ENCODE assay signal across 19 mouse cellular contexts in genomic region chr3:53992993-53993392, GRCm38 (mm10).
A peak's percentile ranks its signal among the peaks of the same experiment; 100 is the strongest.
DNase-seq lines count a peak whose midpoint lies in the region; ATAC-seq and TF ChIP-seq lines count a peak whose summit lies in the region.
"Had no signal": no experiment of that assay in that cellular context is flagged by ENCODE, and none has a peak within 500 bp of the region (broad histone marks: within the 10 kb centered on the region; RNA-seq: fewer than 3 reads in every experiment).

No protein-coding gene starts in this region.

- in situ Hi-C loops in Patski (cut with MboI; ENCODE audit: low pct_unique_long_range_greater_than_20kb) = no loop called here

- intact Hi-C loops in heart, postnatal 25 days (cut with DNase I) = no loop called here

- no peaks in the 10 kb centered on the region for H3K27me3 ChIP-seq in kidney, postnatal 0 days (ENCODE audit: insufficient read depth, low read length)
- H3K27me3 ChIP-seq in spleen, adult 2 months (ENCODE audit: control insufficient read depth, insufficient read depth, low read length) = no peaks in the 10 kb centered on the region
- peaks cover 67% of the 10 kb centered on the region for H3K27me3 ChIP-seq in Patski
- no peaks in the 10 kb centered on the region for H3K27me3 ChIP-seq in midbrain, embryonic 16.5 days (ENCODE audit: control insufficient read depth, insufficient read depth, low read depth, low read length)
- H3K27me3 ChIP-seq: forebrain, embryonic 15.5 days; heart, embryonic 12.5 days; hindbrain, embryonic 15.5 days had no signal

- no peaks in the 10 kb centered on the region for H3K9me3 ChIP-seq in kidney, postnatal 0 days (replicated peaks; ENCODE audit: low read length)
- no peaks in the 10 kb centered on the region for H3K9me3 ChIP-seq in midbrain, embryonic 16.5 days (replicated peaks; ENCODE audit: control insufficient read depth, low read length, poor library complexity, severe bottlenecking)
- H3K9me3 ChIP-seq: embryonic facial prominence, embryonic 10.5 days; forebrain, embryonic 15.5 days; heart, embryonic 12.5 days; hindbrain, embryonic 15.5 days had no signal

- 76% methylated on average over 4 of the region's 4 CpGs for WGBS in kidney, postnatal 0 days
- 82% methylated on average over 4 of the region's 4 CpGs for WGBS in spleen, adult 2 months
- WGBS in midbrain, embryonic 16.5 days = 79% methylated on average over 4 of the region's 4 CpGs

- peak; percentile 28; the same call in 1 of the 2 replicates for TF ChIP-seq CTCF in kidney, postnatal 0 days (IDR thresholded peaks at IDR 0.05; ENCODE audit: low read depth)
- peak; percentile 9; the same call in 1 of the 2 replicates for TF ChIP-seq CTCF in spleen, adult 2 months (IDR thresholded peaks at IDR 0.05; ENCODE audit: extremely low read depth, insufficient read depth, insufficient read length, insufficient replicate concordance)
- peak; percentile 11 for TF ChIP-seq CTCF in Patski (IDR thresholded peaks at IDR 0.05)

- H3K27ac ChIP-seq in kidney, postnatal 0 days = no peak overlapping the region
- H3K27ac ChIP-seq in spleen, adult 2 months (ENCODE audit: insufficient read depth, low read length) = no peak overlapping the region
- H3K27ac ChIP-seq in midbrain, embryonic 16.5 days (ENCODE audit: low read length) = no peak overlapping the region
- H3K27ac ChIP-seq: embryonic facial prominence, embryonic 10.5 days; forebrain, embryonic 15.5 days; hindbrain, embryonic 15.5 days had no signal

- CTCF ChIA-PET in Patski (lab: Charles Lee) = no interaction called here

- no peak for DNase-seq in kidney, postnatal 0 days (ENCODE audit: low spot score)
- no peak for DNase-seq in kidney, postnatal 25 days
- DNase-seq in spleen, adult 2 months (ENCODE audit: low read depth in 1 of 2, low spot score in 2 of 2) = no peak
- DNase-seq in spleen, postnatal 14 days (ENCODE audit: low spot score in 2 of 2) = no peak
- DNase-seq in Patski (ENCODE audit: low read depth, low spot score) = no peak
- no peak for DNase-seq in heart, postnatal 25 days (ENCODE audit: low spot score)
- DNase-seq: adrenal gland, postnatal 14 days; cerebellum, adult 2 months; cerebellum, postnatal 10 days; gastrocnemius, postnatal 25 days; heart, postnatal 36 days had no signal

- no peaks in the 10 kb centered on the region for H3K36me3 ChIP-seq in kidney, postnatal 0 days (ENCODE audit: insufficient read depth, low read length)
- no peaks in the 10 kb centered on the region for H3K36me3 ChIP-seq in spleen, adult 2 months (ENCODE audit: control insufficient read depth, insufficient read depth, low read length)
- no peaks in the 10 kb centered on the region for H3K36me3 ChIP-seq in midbrain, embryonic 16.5 days (ENCODE audit: control insufficient read depth, insufficient read depth, low read length)
- H3K36me3 ChIP-seq: embryonic facial prominence, embryonic 10.5 days; forebrain, embryonic 15.5 days; heart, embryonic 12.5 days; hindbrain, embryonic 15.5 days had no signal

- no peak for TF ChIP-seq POLR2A in spleen, adult 2 months (IDR thresholded peaks at IDR 0.05; ENCODE audit: low read depth, low read length)

- POLR2A ChIA-PET in Patski (lab: Charles Lee) = no interaction called here

- ATAC-seq in kidney, postnatal 0 days (replicated peaks; ENCODE audit: low FRiP score, low read depth) = no peak
- no peak for ATAC-seq in Patski
- 0 out of 2 replicates have a peak, but pooled peaks have one; percentile 39 for ATAC-seq in neutrophil, adult 5-6 weeks (ENCODE audit: extremely low read depth, insufficient number of reproducible peaks, low FRiP score, poor library complexity, severe bottlenecking)
- no peak for ATAC-seq in midbrain, embryonic 16.5 days
- ATAC-seq: activated CD4-positive, CD25-positive, alpha-beta regulatory T cell, adult 4 months; CD4-positive, CD25-positive, alpha-beta regulatory T cell, adult 4 months; forebrain, embryonic 15.5 days had no signal

- no peak overlapping the region for H3K9ac ChIP-seq in kidney, postnatal 0 days (ENCODE audit: low read depth, low read length)
- H3K9ac ChIP-seq in midbrain, embryonic 16.5 days (ENCODE audit: low read depth, low read length) = no peak overlapping the region
- H3K9ac ChIP-seq: forebrain, embryonic 15.5 days; heart, embryonic 12.5 days; hindbrain, embryonic 15.5 days had no signal

- H3K4me3 ChIP-seq in kidney, postnatal 0 days (replicated peaks; ENCODE audit: low read depth, low read length) = no peak overlapping the region
- no peak overlapping the region for H3K4me3 ChIP-seq in spleen, adult 2 months (ENCODE audit: extremely low read depth, insufficient read depth, insufficient read length)
- no peak overlapping the region for H3K4me3 ChIP-seq in midbrain, embryonic 16.5 days (ENCODE audit: low read depth, low read length)
- H3K4me3 ChIP-seq: embryonic facial prominence, embryonic 10.5 days; forebrain, embryonic 15.5 days; heart, embryonic 12.5 days; hindbrain, embryonic 15.5 days had no signal

- no peak overlapping the region for H3K4me2 ChIP-seq in kidney, postnatal 0 days (ENCODE audit: low read length)
- no peak overlapping the region for H3K4me2 ChIP-seq in midbrain, embryonic 16.5 days (ENCODE audit: low read length)
- H3K4me2 ChIP-seq: forebrain, embryonic 15.5 days; heart, embryonic 12.5 days; hindbrain, embryonic 15.5 days had no signal

- no peaks in the 10 kb centered on the region for H3K4me1 ChIP-seq in kidney, postnatal 0 days (replicated peaks; ENCODE audit: insufficient read depth, low read length)
- H3K4me1 ChIP-seq in spleen, adult 2 months (ENCODE audit: control insufficient read depth, insufficient read depth, insufficient read length) = peaks cover 2% of the 10 kb centered on the region; the same call in 1 of the 2 replicates
- H3K4me1 ChIP-seq in midbrain, embryonic 16.5 days (ENCODE audit: control insufficient read depth, insufficient read depth, low read length) = no peaks in the 10 kb centered on the region
- H3K4me1 ChIP-seq: embryonic facial prominence, embryonic 10.5 days; heart, embryonic 12.5 days; hindbrain, embryonic 15.5 days had no signal
